Mouse (Mus musculus) right cerebral cortex, adult 18-20 months (tissue): ENCODE measurements at regions not wholly inside any gene's neighbourhood (a gene's known extent, or its start where the extent isn't known, plus 50 kb on each side); places are given as distances from the start of the nearest gene placed in this dataset.

Experiments used
- DNase-seq: peaks from one replicate; pipeline ENCODE4 v3.0.0; 2022; ENCODE audit warnings: mixed read lengths

DNA sequence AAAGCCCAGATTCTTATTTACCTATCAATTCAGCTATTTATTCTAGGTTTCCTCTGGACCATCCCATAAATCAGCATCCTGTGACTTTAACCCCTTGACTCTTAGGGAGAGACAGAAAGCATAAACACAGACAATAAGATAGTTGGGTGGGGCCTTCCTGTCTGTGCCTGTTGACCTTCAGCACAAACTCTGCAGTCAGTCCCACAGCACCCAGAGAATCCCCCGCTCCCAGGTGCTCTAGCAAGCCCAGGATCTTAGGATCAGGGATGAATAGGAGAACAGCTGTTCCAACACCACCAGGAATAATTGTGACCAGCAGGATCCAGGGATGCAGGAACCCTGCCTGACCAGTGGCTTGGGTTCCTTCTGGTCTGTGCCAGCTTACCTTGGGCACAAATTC is 107.8 kb downstream of the Basp1 start:
- no peak for DNase-seq

DNA sequence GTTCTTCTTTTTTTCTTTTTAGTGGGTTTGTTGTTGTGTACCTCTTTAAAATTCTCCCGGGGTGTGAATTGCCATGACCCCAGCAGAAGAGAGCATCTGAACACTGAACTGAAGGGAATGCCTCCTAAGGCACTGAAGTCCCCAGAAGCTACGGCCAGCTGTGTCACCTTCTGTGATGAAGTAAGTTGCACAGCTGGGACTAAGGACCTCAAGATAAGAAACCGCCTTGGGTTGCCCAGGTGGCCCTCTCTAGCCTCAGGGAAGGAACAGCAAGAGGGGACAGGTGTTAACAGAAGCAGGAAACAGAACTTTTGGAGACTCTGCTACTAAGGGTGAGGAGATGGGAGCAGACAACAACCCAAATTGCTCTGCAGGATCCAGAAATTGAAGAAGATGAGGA is 110.2 kb downstream of the Basp1 start:
- DNase-seq = no peak

DNA sequence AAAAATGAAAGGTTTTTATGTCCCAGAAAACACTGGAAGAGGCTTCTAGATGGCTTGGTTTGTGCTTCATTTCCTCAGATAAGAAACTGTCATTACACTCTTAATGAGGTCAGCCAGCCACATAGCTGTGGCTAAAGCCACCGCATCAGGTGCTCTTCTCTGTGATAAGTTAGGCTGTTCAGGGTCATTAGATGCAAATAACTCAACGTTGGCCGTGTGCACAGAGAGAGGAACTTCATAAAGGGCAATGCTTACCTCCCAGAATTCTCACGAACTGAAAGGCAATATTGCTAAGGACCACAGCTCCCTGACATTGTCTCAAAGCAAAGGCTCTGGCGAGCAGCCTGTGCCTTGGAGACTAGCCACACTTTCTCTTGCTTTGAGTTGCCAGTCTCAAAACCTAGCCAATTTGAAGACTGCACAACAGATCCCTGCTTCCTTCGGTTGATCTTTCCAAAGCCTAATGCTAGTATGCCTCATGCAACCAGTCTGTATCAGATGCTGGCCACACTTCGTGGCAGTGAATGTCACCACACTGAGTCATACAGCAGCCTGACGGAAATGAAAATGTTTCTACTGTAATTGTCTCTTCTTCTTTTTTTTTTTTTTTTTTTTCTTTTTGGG is 110.8 kb downstream of the Basp1 start:
- DNase-seq = peak; percentile 23

DNA sequence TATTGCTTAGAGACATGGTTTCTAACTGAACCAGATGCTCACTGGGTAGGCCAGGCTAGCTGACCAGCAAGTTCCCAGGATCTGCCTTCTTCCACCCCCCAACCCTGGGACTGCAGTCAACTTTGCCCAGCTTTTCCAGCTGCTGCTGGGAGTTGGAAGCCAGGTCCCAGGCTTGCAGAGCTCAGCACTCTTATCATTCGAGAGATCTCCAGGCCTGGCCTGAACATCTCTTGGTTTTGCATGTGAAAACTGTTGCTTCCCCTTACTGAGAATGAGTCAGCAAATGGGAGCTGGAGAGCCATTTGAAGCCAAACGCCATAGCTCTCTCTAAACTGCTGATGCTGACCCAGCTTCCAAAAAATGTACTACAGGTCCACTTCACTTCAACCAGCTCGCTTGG is 111.8 kb downstream of the Basp1 start:
- no peak for DNase-seq

DNA sequence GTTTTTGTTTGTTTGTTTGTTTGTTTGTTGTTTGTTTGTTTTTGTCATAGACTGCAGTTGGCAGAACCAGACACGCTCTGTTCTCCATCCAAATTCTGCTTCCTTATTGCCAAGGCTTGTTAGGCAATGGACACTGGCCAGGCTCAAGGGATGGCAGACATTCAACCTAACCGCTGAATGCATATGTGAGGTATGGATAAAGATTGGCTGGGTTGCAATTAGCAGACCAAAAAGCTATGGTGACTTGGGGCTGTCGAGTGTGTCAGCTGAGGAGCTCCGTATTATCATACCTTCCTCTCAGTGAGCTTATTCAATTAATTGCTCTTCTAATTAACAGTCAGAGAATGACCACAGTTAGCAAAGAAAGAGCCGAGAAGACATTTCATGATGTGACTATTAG is 116.3 kb downstream of the Basp1 start:
- DNase-seq = no peak

DNA sequence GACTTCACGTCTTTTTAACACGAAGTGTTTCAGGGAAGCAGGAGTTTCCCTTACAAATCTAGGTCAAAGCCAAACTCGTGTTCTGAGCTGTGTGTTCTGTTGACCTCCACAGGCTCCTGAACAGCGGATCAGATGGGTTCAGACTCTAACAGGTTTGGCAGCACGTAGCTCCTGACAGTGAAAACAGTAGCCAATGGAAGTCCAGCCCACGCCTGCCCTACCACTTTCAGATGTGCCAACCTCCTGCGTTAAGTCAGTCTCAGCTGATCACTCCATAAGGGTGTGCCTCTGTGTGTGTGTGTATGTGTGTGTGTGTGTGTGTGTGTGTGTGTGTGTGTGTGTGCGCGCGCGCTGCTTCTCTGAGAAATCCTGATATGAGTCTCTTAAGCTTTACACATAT is 116.8 kb downstream of the Basp1 start:
- DNase-seq = no peak

DNA sequence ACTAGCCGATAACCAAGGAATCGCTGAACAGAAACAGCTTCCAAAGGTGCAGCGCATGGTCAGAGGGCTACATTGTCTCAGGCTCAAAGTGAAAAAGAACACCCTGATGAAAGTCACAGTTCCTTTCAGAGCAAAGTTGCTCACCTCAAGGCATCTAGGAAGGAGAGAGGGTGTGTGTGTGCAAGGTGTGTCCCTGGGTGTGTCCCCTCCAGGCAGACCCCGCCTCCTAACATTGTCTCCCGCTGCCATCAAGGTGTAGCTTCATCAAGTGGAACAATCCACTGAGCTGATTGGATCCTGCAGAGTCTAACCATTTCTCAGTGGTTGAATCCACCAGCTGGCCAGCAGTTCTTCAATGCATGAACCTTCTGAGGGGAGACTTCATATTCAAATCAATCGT is 117.8 kb downstream of the Basp1 start:
- DNase-seq = no peak

DNA sequence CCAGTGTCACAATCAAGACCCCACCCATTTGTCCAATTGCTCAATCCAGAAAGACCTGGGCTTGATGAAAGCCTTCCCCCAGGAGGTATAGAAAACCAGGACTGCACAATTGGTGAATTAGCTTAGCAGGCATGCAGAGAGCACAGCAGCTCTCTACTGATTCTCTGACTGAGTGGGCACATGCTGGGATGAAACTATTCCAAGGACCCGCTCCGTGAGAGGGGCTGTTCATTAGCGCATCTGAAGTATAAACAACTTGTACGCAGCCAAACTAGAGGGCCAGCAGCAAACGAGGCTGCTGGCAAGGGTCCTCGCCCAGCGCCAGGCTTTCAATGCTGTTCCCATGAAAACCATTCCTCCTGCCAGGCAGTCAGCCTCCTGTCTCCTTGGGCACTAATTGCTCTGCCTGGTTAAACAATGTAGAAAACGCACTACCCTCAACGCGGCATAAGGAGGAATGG is 122.3 kb downstream of the Basp1 start:
- DNase-seq = peak; percentile 33

DNA sequence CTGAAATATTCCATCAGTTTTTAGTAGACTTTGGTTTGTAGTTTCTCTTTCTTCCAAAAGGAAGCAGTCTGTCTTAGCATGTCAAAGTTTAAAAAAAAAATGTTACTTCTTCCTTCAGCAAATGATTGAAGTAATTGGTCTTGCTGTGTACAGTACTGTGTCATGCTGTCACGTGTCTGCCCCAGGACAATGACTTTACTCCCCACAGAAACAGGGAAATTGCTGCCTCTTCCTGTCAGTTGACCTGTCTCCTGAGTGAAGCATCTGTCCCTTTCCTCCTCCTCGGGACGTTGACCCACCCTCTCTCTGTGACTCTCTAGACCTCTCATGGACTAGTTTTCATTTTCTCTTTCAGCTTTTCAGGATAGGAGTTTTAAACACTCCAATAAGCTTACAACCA is 125.7 kb downstream of the Basp1 start:
- no peak for DNase-seq

DNA sequence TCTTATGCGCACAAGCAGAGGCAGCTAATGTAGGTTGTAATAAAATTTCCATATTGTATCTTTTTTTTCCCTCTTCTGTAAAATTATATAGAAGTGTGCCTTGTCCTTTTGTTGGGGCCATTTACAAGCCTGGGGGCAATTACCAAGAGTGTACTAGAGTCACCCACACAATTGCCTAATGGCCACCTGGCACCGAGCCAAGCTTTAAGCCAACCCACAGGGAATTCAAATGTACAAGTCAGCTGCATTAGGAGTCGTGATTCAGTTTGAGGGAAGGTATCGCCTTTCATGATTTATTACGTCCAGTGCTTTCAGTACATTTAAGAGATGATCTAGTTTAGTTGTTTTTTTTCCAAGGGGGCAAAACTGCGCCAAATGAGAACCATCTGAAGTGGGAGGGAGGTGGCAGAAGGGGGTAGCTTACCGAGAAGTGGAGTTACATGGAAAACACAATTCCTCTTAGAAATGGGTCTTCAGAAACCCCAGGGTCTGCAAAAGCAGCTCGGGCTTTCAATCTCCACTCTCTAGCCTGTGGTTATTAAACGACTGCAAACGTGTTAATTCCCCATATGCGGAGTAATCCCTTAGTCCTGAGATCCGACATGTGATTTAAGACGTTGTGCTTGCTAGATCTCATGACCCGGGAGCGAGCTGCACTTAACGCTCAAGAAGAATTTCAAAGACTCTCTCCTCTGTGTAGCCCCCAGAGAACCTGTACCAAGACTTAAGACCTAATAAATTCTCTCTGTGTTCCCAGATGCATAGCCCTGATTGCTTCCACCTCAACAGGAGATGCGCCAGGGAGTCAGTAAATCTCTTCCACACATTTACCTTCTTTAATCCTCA is 129.0 kb downstream of the Basp1 start:
- no peak for DNase-seq

DNA sequence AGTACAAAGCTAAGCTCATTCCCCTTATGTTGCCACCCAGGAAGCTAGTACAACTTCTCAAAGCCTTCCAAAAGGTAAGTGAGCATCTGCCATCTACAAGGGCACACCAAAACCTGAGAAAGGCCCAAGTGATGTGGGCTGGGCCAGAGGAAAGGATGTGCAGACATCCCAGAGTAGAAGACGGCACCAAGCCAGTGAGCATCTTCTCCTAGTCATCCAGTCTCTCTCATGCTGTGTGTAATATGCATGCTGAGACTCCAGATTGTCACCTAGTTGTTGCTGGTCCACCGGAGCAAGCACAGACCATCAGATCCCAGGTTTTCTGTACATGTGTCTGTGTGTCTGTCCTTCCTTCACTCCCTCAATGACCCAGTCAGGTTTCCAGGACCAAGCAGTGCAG is 129.9 kb downstream of the Basp1 start:
- no peak for DNase-seq

DNA sequence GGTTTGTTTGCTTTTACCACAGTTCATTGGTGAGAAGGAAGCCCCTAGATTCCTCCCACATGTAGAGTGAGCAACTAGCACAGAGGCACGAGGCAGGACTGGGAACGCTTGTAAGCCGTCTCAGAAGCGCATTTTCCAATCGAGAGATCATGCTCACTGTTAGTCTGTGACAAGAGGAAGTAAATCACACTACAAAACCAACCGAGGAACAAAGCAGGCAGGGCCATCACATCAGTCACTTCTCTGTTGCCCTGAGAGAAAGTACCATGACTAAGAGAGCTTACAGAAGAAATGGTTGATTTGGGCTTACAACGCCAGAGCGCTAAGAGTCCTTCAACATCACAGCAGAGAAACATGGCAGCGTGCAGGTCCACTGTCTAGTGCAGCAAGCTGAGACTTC is 131.2 kb downstream of the Basp1 start:
- no peak for DNase-seq

DNA sequence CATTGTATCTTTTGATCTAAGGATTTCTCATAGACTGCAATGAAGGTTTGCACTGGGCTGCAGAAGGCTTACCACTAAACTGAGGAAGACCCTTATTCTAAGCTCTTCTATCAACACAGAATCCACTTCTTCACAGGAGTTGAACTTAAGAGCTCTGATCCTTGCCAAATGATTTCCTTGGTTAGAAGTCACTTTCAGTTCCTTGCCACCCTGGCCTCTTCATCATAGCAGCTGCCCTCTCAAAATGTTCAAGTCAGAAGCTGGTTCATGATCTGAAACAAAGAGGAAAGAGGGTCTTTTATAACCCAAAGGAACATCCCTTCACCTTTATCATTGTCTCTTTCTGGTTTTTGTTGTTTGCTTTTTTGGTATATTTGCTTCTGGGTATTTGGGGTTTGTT is 131.6 kb downstream of the Basp1 start:
- DNase-seq = no peak

DNA sequence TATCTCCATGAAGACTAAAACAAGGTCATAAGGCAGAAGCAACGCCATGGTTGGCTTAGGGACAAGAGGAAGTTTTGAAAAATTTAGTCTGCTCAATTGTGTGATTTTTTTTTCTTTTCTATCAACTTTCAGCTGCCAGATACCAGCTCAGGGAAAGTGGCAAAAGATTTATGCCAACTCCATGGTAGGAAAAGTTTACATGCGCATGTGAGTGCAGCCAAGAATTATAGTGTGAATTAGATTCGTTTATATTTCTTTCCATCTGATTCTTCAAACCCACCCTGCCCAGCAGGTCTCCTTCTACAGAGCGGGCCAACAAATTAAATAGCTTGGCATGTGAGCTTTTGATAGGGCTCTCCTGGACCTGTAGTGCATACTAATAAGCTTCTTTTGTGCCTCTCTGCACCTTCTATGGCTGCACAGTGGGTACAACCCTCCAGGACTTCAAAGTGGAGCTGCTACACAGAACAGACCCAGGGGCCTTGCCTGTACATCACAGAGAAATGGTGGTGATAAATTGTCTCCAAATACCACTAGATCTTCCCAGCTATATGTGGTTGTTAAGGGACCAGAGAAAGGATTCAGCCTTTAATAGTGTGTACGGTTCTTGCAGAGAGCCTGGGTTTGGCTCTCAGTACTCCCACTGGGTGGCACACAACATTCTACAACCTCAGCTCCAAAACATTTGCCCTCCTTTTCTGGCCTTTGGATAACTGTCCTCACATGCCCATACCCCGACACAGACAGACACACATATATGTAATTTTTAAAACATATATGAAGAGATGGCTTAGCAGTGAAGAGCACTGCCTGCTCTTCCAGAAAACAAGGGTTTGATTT is 135.0 kb downstream of the Basp1 start:
- no peak for DNase-seq

DNA sequence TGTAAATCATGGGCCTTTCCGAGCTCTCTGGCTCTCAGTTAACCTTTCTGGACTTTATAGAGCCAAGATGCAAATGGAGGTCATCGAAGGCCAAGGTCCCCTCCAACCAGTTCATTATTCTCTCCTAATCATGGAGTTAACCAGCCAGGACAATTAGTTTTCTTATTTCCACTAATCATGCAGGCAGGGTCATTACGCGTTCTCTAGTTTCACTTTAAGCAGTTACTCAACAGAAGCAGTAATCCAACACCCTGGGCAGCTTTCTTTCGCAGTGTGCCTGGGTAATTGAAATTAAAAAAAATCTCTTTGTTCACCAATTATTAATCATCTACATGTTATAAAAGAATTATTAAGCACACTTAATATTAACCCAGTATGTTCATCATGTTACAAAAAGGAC is 137.3 kb downstream of the Basp1 start:
- no peak for DNase-seq

DNA sequence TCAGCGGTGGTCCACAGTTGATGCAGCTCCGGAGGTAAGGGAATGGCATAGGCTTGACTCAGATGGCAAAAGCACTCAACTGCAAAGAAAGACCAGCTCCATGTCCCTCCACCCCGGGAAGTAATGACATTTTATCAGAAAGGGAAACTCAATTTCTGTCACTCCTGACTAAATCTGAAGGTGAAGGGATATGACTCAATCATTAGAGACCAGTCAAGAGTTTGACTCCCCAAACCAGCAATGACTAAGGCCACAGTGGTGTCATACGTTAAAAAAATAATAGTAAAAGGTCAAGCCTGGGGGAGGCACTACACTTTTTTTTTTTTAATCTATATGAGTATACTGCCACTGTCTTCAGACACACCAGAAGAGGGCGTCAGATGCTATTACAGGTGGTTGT is 141.7 kb downstream of the Basp1 start:
- DNase-seq = no peak

DNA sequence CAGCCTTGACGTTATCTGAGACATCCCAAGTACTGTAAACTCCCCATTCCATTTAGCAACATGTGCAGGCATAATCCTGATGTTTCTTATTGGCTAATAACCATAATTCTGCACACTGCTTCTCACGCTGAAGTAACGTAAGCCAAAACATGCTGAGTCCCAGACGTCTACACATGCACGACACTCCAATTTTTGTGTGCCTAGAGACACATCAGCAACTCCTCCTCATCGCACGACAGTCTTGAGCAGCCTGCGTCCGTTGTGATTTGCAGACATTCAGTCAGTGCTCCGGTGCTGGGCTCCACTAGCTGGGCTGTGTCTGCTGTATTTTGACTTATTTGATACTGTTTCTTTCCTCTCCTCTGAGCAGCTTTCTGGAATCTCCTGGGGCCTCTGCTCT is 143.2 kb downstream of the Basp1 start:
- peak; percentile 18 for DNase-seq

DNA sequence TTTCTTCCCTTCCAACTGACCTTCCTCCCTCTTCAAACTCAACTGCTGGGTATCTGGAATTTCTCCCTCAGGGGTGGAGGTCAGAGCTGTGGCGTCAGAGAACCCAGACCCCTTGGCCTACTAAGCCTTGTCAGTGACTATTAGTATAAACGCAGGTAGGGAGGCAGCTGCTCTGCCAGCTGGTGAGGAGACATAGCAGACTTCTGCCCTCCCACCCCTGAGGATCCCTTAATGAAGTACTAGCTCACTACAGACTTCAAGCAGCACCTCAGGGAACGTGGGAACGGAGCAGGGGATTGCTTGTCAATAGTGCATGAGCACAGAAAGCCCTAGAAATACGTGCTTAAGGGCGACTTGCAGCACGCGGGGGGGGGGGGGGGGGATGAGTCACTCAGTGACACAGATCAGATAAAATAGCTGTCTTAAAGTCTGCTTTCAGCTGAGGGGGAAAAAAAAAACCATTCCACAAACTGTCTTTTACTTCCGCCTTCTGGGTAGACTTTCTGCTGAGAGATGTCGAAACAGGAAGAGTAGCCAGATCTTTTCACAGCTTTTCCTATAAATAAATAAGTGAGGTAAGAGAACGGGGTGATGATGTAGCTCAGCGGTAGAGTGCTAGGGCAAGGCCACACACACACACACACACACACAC is 144.1 kb downstream of the Basp1 start:
- no peak for DNase-seq

DNA sequence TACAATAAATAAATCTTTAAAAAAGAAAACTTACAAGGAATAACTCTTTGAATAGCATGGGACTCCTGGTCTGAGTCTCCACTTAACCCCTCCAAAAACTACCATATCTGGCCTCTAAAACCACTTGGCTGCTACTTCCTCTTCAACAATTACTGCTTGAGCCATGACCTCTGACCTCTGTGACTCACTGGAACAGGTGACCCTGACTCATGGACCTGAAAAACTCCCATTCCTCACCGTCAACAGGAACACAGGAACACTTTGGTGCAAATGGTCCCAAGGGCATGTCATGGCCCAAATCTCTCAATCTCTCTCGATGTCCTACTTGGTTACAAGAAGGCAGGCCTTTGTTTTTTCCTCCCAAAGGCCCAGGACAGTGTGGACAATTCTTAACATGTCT is 145.1 kb downstream of the Basp1 start:
- no peak for DNase-seq

DNA sequence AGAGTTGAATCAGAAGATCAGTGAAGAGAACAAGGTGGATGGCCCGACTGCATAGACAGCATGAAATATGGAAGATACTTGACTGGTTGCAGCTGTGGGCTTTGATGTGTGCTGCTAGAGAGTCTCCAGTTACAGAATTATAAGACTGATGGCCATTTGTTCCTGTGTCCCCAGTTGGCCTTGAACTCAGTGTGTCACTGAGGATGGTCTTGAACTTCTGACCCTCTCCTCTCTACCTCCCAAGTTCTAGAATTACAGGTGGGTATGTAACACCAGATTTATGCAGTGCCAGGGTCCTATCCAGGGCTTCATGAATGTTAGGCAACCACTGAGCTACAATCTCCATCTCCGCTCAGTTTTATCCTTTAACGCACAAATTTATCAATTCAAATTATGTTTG is 146.1 kb downstream of the Basp1 start:
- DNase-seq = no peak

DNA sequence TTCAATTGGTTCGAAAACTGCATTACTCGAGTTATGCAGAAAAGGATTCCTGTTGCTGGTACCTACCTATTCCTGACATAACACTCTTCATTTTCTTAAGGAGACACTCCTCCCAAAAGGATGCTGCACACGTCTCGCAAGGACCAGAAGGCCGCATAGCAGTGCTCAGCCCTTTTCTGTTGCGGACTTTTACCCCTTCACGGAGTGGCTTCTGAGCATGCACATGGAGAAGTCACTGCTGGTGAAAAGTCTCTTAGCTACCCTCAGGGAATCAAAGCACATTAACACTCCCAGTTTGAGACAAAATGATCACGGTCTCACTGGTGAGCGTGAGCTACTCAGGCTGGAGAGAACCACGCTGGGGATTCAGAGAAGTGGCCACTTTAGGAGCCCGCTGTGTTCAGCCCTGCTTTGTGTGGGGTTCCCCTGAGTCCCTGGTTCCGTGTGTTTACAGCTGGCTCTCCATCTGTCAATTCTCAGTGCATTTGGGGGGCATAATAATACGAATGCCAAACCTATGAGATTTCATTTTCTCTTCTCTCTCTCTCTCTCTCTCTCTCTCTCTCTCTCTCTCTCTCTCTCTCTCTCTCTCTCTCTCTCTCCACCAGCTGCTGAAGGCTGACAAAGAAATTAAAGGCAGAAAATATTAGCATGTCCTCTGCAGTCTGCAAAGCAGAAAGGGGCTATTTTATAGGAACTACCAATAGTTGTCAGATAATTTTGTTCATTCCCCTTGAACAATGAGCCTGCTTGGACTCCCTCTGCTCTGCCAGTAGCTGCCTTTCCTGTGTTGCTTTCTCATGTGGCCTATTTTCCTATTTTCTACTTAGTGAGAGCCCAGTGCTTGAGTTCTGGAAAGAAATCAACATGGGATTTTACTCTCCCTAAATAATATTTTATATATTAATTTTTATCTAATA is 160.7 kb downstream of the Basp1 start:
- DNase-seq = no peak

DNA sequence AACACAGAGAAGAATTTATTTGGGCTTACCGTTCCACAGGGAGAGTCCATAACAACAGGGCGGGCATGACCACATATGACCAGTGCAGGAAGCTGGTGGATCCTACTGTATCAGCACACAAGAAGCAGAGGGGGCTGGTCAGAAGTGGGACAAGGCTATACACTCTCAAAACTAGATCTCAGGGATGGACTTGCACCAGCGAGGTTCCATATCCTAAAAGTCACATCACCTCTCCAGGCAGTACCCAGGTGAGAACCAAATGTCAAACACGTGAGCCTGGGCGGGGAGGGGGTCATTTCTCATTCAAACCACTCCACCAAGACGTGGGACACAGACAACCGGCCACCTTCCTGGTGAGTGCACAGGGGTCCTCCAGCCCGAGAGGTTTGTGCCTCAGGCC is 167.9 kb downstream of the Basp1 start:
- DNase-seq = no peak
